Mouse (Mus musculus): ENCODE data around the gene Cdc42se1.

GRCm38 (mm10) chr3:95263089-95263739 is 34.7 kb downstream of the Cdc42se1 start:
- TF ChIP-seq CTCF (IDR thresholded peaks at IDR 0.05; ENCODE audit: control insufficient read depth, insufficient read depth, insufficient read length) (peak; percentile 55), MYOG (IDR thresholded peaks at IDR 0.05; ENCODE audit: control insufficient read depth, extremely low read depth, insufficient read length) (no peak), CEBPB (IDR thresholded peaks at IDR 0.05; ENCODE audit: low read depth) (no peak), USF1 (IDR thresholded peaks at IDR 0.05; ENCODE audit: low read depth) (no peak), MYOD1 (IDR thresholded peaks at IDR 0.05; ENCODE audit: control insufficient read depth, insufficient read length, low read depth) (no peak), MAX (IDR thresholded peaks at IDR 0.05) (no peak)

Data from C2C12 (cell line).